Mouse (Mus musculus) heart, postnatal 10 days (tissue): ENCODE measurements around the gene Gm49396. TPM values are rescaled to one million over a fixed set of nuclear protein-coding genes. Genes with fewer than 3 reads are reported as not detected.

Experiments used
- DNase-seq, 2 experiments: peaks; one replicate each; pipeline ENCODE4 v3.0.0; 2021
- intact Hi-C: fragments of 180-260 bp; cut with DNase I; formaldehyde crosslinking; loops from one replicate; pipeline ENCODE4 v1.15.1; 2025
- microRNA-seq, 2 experiments: library from miRNA; unstranded; fragments of <30 nt; microRNA quantifications; one replicate each; pipeline ENCODE4 v1.2.0; 2022
- total RNA-seq, 2 experiments: library from RNA; stranded (reverse); gene quantifications; 2 replicates each; pipeline ENCODE4 v1.2.3; 2021

Gene Gm49396
- total RNA-seq, 2 experiments from 2014 or later, result 1.7 to 1.8 TPM

DNA sequence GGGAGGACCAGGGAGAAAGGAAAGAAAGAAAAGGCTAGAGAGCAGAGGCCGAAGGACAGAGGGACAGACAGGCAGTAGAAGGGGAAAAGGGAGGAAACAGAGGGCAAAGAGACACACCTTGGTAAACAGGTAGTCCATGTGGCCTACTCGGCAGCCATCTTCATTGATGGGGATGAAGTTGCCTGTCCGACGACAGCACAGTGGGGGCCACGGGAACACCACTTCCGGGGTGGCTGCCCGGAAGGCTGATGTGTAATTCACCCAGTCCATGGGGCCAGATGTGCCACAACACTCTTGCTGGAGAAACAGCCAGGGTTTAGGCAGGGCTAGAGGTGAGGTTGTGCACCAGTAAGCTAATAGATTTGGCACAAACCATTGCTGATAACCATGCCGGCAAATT, 41.8 kb downstream of the Gm49396 start:
- no peak for DNase-seq
- intact Hi-C loops, result loop anchor here (5.0 kb wide), 1 partner anchor 113 kb away; the partner anchor contains the start of gene Prodh2

DNA sequence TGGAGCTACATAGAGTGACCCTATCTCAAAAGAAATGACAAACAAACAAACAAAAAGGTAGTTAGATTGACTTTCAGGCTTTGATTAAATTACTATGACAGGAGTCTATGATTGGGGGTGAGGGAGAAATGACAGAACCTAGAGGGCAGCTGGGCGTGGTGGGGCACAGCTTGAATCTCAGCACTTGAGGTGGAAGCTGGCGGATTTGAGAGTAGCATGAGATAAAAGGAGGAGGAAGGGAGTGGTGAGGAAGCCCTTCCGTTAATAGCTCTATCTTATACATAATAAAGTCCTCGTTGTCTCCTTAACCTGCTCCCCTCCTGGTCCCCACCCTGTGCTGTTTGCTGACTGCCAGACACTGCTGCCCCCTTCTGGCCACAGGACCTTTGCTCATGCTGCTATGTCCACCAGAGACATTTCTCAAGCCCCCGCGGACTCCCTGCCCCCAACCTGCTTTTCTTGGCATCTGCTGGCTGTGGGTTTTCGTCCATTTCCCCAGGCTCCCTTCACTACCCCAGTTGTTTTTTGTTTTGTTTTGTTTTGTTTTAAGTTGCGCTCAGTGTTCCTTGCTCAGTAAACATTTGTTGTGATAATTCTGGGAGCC, 44.7 kb downstream of the Gm49396 start:
- intact Hi-C loops, result loop anchor here (1.0 to 5.0 kb wide), 2 partner anchors 19 to 116 kb away; partner anchors contain the start of gene Prodh2
- peak; percentile 58 to 68 for DNase-seq

DNA sequence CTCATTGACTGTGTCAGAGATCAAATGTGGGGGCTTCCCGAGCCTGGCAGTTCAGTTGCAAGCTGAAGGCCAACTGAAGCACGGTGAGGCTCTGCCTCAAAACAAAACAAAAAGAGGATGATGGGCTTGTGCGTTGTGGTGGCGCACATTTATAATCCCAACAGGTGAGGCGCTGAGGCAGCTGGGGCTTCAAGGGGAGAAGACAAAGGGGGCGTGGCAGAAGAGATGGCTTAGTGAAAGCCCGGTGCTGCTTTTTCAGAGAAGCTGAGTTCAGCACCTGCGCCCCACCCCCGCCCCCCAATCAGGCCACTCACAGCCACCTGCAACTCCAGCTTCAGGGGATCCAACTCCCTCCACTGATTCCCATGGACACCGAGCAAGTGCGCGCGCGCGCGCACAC, 45.3 kb downstream of the Gm49396 start:
- intact Hi-C loops, result loop anchor here (1.0 to 5.0 kb wide), 2 partner anchors 19 to 116 kb away; partner anchors contain the start of gene Prodh2
- DNase-seq, result no peak

DNA sequence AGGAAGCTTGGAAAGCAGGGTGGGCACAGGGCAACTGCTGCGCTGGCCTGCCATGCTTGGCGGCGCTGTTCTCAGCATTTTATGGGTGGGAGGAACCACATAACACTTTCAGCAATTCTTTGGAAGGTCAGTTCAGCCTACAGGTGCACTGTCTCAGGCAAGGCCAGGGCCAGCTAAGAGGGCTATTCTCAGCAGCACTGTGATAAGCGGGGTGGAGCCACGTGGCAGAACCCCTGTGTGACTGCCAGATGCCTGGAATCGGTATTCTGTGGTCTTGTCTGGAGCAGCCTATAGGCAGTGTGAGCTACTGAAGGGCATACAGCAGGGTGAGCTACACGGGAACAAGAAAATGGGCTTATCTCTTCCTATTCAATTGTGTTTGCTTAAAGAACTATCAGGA, 46.9 kb downstream of the Gm49396 start:
- peak; percentile 69 to 83 for DNase-seq
- intact Hi-C loops, result loop anchor here (5.0 kb wide), 1 partner anchor 238 kb away; no protein-coding TSS in a partner anchor

DNA sequence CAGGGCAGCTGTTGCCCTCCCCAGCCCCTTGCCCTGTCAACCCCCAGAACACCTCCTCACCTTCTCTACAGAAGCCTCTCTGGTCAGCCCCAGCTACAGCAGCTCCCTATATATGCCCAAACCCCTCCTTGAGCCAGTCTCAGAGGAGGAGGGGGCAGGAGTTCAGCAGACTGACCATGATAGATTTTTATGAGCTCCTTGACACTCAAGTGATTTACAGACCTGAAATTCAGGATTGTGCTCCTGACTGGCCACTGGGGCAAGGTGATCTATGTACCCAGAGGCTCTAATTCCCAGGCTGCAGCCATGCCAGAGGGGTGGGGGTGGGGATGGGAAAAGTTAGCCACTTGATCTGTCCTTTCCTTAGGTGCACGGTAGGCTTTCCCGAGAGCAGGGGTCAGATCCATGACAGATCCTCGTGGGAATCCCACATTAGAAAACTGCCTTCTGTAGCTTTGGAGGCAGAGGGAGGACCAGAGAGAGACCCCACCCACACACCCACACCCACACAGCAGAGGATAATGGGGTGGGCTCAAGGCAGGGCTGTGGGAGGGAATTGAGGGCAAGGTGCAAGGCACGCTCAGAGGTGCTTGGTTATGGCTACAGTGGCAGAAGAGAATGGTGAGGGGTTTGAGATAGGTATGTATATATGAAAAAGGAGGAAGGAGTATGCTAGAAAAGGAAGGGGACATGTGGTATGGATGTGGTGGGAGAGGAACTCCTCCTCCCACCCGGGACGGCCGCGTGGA, 49.7 kb downstream of the Gm49396 start, which contains the start of gene Upk1a:
Gene Upk1a, minus strand, starts transcription at position 194 of the 749 bp plus-strand sequence.
- DNase-seq, result no peak
- intact Hi-C loops, result loop anchor here (1.0 to 5.0 kb wide), 2 partner anchors 24 to 241 kb away; no protein-coding TSS in a partner anchor

DNA sequence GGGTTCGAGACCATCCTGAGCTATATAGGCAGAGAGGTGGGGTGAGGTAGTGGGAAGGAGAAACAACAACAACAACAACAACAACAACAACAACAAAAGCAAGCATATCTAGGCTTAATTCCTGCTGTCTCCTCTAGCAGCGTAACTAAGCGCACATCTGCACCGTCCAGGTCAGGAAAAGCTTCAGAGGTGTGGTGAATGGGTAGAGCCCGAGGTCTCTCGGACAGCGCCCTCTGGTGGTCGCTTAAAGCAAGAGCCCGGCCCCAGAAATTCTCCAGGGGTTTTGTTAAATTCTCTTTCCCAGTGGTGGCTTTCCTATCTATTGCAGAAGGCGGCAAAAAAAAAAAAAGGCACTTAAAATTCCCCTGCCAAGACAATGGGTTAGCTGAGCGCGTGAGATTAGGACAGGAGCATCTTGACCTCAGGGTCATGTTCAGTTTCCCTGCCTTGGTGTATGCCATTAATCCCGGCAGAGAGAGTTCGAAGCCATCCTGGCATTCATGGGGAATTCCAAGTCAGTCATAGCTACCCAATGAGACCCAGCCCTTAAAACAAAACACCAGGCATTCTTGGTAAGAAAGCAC, 50.5 kb downstream of the Gm49396 start:
- peak; percentile 54 to 80 for DNase-seq
- intact Hi-C loops, result loop anchor here (1.0 to 5.0 kb wide), 2 partner anchors 24 to 241 kb away; no protein-coding TSS in a partner anchor

DNA sequence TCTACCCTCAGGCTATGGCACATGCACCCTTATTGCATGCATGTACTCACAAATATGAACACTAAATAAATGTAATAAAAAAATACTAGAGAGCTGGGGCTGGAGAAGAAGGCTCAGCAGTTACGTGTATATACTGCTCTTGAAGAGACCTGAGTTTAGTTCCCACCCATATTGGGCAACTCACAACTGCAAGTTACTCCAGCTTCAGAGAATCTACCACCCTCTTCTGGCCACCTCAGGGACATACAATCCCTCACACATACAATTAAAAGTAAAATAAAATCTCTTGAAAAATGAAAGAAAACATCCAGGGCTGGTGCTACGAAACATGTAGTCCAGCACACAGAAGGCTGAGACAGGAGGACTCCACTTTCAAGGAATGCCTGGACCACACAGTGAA, 51.3 kb downstream of the Gm49396 start:
- intact Hi-C loops, result loop anchor here (5.0 kb wide), 1 partner anchor 242 kb away; no protein-coding TSS in a partner anchor
- no peak for DNase-seq

DNA sequence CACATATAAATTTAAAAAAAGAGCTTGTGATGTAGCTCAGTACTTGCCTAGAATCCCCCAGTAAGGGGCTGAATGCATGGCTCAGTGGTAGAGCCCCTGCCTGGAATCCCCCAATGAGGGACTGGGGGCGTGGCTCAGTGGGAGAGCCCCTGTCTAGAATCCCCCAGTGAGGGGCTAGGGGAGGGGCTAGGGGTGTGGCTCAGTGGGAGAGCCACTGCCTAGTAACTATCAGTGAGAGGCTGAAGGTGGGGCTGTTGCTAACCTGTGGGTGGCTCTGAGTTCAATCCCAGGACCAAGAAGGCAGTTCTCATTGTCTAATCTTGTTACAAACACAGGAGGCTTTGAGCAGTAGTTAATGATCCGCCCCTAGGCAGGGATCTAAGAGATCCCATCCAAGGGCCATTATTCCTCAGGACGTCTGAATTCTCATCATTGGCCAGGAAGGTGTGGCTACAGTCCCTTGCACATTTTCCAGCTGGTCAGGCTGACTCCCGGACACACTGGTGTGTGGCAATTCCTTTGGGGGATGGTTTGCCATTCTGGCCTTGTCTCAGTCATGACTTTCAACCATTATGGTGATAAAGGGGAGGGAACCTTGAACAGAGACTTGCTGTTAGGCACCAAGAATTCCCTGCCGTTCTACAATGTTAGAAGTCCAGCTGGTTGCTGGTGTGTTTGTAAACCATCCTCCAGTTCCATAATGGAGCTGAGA, 52.1 kb downstream of the Gm49396 start:
- no peak for DNase-seq
- intact Hi-C loops, result no loop called here

Small RNA genes lying within 50 kb of the gene (microRNA-seq; reads per million reads assigned to microRNA genes)
- 0.95 to 2.8 reads per million in 2 experiments for gene Gm38670
- gene Mir3569, result 0 reads per million in 2 experiments

Other genes starting within 250 kb of the Gm49396 start
- under 1 TPM; 0.86 to 0.87 TPM for gene Syne4, start 248.5 kb upstream of the Gm49396 start, total RNA-seq
- gene E130208F15Rik, start 241.6 kb upstream of the Gm49396 start, total RNA-seq, result 1 to 10 TPM in 1 of 2 experiments, under 1 TPM in 1; 0.87 to 1.0 TPM
- 10 to 100 TPM; 15.1 to 15.8 TPM for gene Sdhaf1, start 239.4 kb upstream of the Gm49396 start, total RNA-seq
- gene Lrfn3, start 200.6 kb upstream of the Gm49396 start, total RNA-seq, result 1 to 10 TPM; 1.7 TPM
- gene Tyrobp, start 149.6 kb upstream of the Gm49396 start, total RNA-seq, result 10 to 100 TPM; 12.9 to 16.5 TPM
- 1 to 10 TPM in 1 of 2 experiments, under 1 TPM in 1; 0.92 to 1.8 TPM for gene Hcst, start 143.5 kb upstream of the Gm49396 start, total RNA-seq
- under 1 TPM; 0.29 to 0.45 TPM for gene Nfkbid, start 141.6 kb upstream of the Gm49396 start, total RNA-seq
- gene Aplp1, start 117.8 kb upstream of the Gm49396 start, total RNA-seq, result 1 to 10 TPM; 4.1 to 6.2 TPM
- gene Kirrel2, start 105.7 kb upstream of the Gm49396 start, total RNA-seq, result under 1 TPM; 0.07 to 0.17 TPM
- not detected for gene Nphs1, start 105.0 kb upstream of the Gm49396 start, total RNA-seq
- gene Prodh2, start 69.7 kb upstream of the Gm49396 start, total RNA-seq, result not detected
- 1 to 10 TPM; 3.7 to 3.9 TPM for gene Arhgap33, start 28.3 kb upstream of the Gm49396 start, total RNA-seq
- gene Hspb6, start 11.2 kb upstream of the Gm49396 start, total RNA-seq, result 100 to 1,000 TPM; 391 to 393 TPM
- 1 to 10 TPM; 2.7 to 4.8 TPM for gene Proser3, start 11.0 kb upstream of the Gm49396 start, total RNA-seq
- gene Lin37, start 3.5 kb upstream of the Gm49396 start, total RNA-seq, result 10 to 100 TPM; 15.0 to 23.6 TPM
- 10 to 100 TPM; 67.4 to 78.2 TPM for gene U2af1l4, start within 50 bp of the Gm49396 start, total RNA-seq
- gene Psenen, start 283 bp downstream of the Gm49396 start, total RNA-seq, result 10 to 100 TPM; 78.2 to 80.1 TPM
- 1 to 10 TPM; 1.6 to 2.0 TPM for gene Igflr1, start 2.1 kb downstream of the Gm49396 start, total RNA-seq
- 10 to 100 TPM; 25.8 to 30.2 TPM for gene Kmt2b, start 25.4 kb downstream of the Gm49396 start, total RNA-seq
- not detected for gene Zbtb32, start 35.6 kb downstream of the Gm49396 start, total RNA-seq
- under 1 TPM; 0.42 to 0.48 TPM for gene Upk1a, start 49.5 kb downstream of the Gm49396 start, total RNA-seq
- gene Cox6b1, start 62.8 kb downstream of the Gm49396 start, total RNA-seq, result 1,000 to 10,000 TPM; 4,137 to 4,381 TPM
- gene Etv2, start 72.5 kb downstream of the Gm49396 start, total RNA-seq, result not detected
- gene Rbm42, start 87.0 kb downstream of the Gm49396 start, total RNA-seq, result 10 to 100 TPM; 58.8 to 60.3 TPM
- 1 to 10 TPM; 6.7 to 7.7 TPM for gene Haus5, start 101.7 kb downstream of the Gm49396 start, total RNA-seq
- gene Pmis2, start 108.3 kb downstream of the Gm49396 start, total RNA-seq, result under 1 TPM in 1 of 2 experiments, not detected in 1; 0.67 TPM
- not detected for gene 2200002J24Rik, start 135.6 kb downstream of the Gm49396 start, total RNA-seq
- under 1 TPM in 1 of 2 experiments, not detected in 1; 0.12 TPM for gene Atp4a, start 148.9 kb downstream of the Gm49396 start, total RNA-seq
- gene Tmem147, start 166.2 kb downstream of the Gm49396 start, total RNA-seq, result 100 to 1,000 TPM; 229 to 244 TPM
- not detected for gene Gapdhs, start 180.3 kb downstream of the Gm49396 start, total RNA-seq
- 1 to 10 TPM; 4.5 to 4.8 TPM for gene Sbsn, start 188.1 kb downstream of the Gm49396 start, total RNA-seq
- gene Dmkn, start 200.4 kb downstream of the Gm49396 start, total RNA-seq, result 1 to 10 TPM; 5.8 to 8.1 TPM
- gene Krtdap, start 224.6 kb downstream of the Gm49396 start, total RNA-seq, result not detected